Mouse (Mus musculus) c-Kit-positive CD71-positive TER-119-positive erythroid progenitor cells, embryonic 14.5 days (primary cell): ENCODE measurements around the gene Lrrc56.
A peak's percentile ranks its signal among the peaks of the same experiment; 100 is the strongest.

Experiments
- DNase-seq: peaks from one replicate; pipeline ENCODE4 v3.0.0-alpha.2; 2013; ENCODE audit warnings: low spot score

Lrrc56 gene

DNA sequence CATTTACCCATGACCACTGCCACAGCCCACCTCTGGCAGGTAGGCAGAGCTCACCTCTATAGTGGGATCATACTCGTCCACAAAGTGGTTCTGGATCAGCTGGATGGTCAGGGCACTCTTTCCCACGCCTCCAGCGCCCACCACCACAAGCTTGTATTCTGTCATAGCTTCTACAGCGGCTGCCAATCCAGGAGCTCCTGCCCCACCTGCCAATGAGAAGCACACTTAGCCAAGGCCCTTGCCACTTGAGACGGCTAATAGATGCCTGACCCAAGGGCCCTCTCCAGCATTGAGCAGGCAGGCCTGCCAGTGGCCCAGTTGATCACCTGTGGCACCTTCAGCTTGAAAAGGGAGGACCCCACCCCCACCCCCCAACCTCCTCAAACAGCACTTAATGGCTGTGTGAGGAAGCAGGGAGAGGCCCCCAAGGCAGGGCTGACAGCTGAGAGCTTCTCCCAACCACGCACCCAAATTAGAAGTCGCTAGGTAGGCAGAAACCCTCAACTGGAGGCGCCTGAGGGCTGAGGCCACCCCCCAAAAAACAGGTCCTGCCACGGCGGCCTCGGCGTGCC, 1.1 kb upstream of the Lrrc56 start:
- no peak for DNase-seq

- no peak for DNase-seq
These were observed 555 bp upstream of the Lrrc56 start for GRCm38 (mm10) chr7:141193348-141193856.

DNA sequence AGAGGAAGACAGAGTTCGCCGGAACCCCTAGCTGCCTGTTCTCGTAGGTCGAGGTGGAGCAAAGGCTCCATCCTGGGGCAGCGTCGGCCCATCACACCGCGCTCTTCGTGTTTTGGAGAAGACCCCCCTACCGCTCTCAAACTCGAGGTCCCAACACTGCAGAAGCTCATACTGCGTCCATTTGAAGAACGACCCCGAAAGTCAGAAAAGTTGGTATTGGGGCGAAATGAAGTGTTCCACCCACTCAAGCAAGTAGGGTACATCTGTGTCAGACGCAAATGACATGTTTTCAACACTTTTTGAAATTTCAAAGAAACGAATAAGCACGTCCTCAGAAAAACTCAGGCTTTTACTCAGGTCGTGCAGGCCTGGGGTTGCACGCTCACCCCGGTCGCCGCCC, 452 bp downstream of the Lrrc56 start:
- DNase-seq = no peak

- peak; percentile 93 for DNase-seq
These were observed 873 bp downstream of the Lrrc56 start for GRCm38 (mm10) chr7:141194830-141195229.

DNA sequence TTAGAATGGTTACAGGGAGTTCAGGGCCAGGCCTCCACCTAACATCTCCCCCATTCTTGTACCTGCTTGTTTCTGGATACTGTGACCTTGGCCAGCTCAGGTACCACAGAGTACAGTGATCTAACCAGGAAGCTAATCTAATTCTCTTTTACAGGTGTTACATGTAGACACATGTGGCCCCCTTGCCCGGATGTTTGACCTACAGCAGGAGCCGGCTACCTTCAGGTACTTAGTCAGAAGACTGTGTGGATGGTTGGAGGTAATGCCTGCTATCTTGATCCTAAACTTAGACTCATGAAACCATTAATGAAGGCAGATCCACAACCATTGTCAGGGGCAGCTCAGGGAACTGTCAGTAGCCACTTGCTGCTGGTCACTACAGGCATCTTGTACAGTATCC, 1.8 kb downstream of the Lrrc56 start:
- DNase-seq = no peak

DNA sequence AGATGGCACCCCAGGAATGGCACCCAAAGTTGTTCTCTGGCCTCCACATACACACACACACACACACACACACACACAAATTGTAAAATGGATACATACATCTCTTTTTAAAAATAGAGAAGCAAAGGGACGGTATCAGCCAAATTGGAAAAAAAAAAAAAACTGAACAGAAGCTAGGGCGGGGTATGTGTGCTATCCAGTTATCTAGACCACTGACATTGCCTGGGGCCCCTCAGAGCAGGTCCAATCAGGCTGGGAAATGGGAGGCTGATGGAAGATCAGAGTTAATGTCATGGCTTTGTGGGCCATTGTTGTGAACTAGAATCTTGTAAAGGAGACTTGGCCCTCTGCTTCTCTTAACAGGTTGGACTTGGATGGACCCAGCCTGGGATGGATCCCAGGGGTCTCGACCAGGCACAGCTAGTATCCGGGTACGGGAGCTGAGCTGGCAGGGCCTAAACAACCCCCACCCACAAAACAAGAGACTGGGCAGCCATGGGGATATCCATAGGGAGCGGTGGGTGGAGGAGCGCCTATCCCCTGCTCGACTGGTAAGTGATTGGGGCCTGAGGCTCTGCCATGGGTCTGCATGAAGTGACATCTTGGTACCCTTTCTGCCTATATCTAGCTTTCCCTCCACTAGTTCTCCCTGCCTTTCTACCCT, 2.8 kb downstream of the Lrrc56 start:
- DNase-seq = no peak

DNA sequence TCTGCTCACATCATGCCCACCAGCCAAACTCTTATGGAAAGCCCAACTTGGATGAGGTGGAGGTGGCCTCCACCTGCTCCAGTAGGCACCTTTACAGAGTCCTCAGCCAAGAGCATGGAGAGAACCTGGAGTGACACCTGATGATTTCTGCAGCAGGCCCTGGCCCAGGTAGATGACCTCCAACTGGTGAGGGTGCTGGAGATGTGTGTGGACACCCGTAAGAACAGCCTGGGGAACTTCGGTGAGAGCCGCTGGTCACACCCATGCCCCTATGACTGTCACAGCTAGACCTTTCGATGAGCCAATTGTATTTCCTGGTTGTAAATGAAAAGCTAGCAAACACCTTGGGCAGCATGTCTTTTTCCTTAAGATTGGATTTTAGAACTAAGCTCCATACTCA, 4.2 kb downstream of the Lrrc56 start:
- DNase-seq = no peak

GRCm38 (mm10) chr7:141204546-141204945, 10.6 kb downstream of the Lrrc56 start:
- no peak for DNase-seq

GRCm38 (mm10) chr7:141205504-141205903, 11.5 kb downstream of the Lrrc56 start:
- no peak for DNase-seq

DNA sequence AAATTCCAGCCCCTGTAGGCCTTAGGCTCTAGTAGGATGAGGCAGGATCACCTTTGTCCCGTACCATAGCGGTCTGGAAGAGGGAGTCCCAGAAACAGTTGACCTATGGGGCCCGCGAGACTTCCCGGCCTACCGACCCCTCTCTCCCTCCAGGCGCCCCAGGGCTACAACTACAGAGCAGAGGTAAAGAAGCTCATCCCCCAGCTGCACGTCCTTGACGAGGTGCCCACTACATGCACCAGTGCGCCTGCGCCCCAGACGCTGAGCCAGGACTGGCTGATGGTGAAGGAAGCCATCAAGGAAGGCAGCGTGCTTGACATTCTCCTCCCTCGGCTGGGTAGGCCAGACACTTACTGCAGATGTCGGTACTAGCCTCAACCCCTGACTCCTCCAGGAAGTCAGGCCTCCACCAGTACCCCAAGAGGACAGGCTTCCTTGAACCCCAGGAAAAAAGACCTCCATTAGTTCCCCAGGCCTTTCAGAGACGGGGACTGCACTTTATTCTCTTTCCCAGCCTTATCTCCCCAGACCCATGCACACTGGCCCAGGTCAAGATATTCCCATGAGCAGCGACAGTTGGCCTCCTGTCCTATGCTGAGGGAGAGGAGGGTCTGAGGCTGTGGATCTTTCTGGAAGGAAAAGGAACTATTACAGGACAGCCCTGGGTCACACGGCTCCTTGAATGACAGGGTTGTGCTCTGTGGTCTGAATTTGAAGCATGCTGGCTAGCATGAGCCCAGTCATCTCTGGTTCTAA, 12.4 kb downstream of the Lrrc56 start:
- DNase-seq = no peak

DNA sequence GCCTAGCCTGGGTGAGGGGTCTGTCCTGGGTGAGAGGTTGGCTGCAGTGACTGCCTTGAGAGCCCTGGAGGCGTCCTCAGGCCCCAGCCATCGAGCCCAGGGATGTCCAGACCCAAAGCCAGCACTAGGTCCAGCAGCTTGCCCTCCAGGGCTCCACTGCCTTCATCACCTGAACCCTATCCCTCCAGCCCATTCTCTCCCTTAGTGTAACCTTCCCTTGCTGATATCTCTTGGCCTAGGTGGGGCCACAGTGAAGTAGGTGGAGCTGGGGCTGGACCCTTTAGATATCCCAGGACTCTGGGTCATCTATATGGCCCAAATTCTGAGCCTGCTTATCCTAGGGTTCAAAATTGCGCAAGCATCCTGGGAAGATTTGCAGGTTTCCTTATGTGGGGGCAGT, 15.6 kb downstream of the Lrrc56 start:
- no peak for DNase-seq

- no peak for DNase-seq
These were observed 16.2 kb downstream of the Lrrc56 start for GRCm38 (mm10) chr7:141210137-141210536.

DNA sequence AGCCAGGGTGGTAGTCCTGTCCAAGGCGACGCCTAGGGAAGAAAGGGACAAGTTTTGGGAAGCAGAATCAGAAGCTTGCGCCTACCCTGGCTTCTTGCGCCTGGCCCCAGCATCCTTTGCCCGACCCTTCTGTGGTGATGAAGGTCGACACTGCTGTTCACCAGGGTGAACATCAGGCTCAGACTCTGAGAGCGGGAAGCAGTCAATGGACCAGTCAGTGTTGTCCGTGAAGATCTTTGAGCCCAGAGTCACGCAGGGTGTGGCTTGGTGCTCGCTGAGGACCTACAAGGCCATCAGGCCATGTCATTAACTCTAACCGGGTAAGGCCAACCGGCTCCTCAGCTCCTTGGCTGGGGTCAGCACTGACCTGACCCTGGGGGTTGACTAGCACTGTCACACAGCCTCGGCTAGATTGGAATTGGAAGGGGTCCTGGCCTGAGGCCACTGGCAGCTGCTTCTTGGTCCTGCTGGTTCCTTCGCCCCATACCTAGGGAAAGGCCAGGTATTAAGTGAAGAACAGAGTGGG, 16.7 kb downstream of the Lrrc56 start:
- DNase-seq = no peak

DNA sequence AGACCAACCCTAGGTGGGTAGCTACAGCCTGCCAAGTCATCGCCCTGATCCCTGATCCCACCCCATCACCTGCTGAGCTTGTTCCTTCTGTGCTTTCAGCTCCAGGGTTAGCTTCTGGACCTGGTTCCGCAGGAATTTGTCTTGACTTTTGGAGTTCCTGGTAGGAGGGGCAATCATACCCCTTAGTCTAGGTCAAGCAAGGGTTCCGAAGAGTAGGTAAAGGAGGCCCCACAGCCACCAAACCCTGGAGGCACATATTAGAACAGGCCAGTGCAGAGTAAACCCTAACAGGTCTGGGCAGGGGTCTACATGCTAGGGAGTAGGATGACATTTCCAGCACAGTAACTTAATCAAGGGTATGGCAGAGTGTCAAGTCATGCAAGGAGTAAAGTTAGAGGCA, 19.2 kb downstream of the Lrrc56 start:
- DNase-seq = no peak

GRCm38 (mm10) chr7:141213605-141214235, 19.8 kb downstream of the Lrrc56 start, which contains the start of gene Lmntd2:
TSS of gene Lmntd2 (minus strand) at chr7:141214080.
- DNase-seq = no peak

- DNase-seq = no peak
These were observed 20.4 kb downstream of the Lrrc56 start for GRCm38 (mm10) chr7:141214310-141214709.

GRCm38 (mm10) chr7:141215101-141215879, 21.3 kb downstream of the Lrrc56 start, which contains the start of gene Rassf7:
TSS of gene Rassf7 (plus strand) at chr7:141215860.
- DNase-seq = peak; percentile 96

DNA sequence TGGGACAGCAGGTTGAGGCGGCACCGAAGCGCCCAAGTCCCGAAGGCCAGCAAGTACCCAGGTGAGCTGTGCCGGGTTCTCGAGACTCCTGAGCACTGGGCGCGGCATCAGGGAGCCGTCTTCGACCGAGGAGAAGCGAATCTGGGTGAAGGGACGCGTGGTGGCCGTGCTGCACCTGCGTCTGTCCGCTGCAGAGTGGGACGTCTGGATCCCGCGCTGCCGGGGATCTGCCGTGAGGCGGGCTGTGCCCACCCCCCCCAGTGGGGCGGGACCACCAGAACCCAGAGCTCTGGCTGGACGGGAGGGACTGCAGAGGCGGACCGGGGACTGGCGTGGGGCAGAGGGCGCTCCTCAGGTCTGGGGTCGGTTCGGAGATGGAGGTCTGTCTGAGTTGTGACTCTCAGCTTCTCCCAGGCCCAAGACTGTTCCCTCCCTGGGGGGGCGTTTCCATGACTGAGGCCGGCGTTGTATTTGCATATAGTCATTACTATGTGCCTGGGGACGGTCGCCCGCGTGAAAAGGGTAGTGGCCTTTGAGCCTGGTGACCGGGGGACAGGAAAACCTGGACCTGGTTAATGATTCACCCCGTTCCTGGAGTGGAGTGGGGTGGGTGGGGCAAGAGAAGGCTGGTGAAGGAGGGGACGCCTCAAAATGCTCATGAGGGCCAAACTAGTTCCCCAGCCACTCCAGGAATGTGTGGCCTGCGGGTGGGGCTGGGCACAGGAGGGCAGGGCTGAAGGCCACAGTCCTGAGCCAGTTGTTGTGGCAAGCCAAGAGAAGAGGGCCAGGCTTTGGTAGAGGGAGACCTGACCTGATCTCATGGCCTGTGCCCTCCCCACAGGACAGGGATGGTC, 22.1 kb downstream of the Lrrc56 start:
- DNase-seq = no peak

DNA sequence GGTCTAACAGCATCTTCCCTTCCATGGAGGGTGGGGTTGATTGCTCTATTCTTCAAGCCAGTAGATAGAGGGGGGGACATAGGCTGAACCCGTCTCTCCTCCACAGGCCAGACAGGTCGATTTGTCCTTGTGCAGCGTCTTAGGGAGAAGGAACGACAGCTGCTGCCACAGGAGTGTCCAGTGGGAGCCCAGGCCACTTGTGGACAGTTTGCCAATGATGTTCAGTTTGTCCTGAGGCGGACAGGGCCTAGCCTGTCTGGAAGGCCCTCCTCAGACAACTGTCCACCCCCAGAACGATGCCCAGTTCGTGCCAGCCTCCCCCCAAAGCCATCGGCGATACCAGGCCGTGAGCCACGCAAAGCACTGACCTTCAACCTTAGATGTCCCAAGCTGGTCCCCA, 22.9 kb downstream of the Lrrc56 start:
- no peak for DNase-seq

GRCm38 (mm10) chr7:141217343-141218013, 23.5 kb downstream of the Lrrc56 start:
- DNase-seq = no peak
